Mouse (Mus musculus) CD8-positive naive resting alpha-beta T cell, adult 2 months (primary cell): ENCODE results near the gene Dab2ip.

Experiments used
- DNase-seq, 2 experiments: peaks; one replicate each; pipeline ENCODE4 v3.0.0; 2022; ENCODE audit warnings: low read depth in 2 of 2, low spot score in 2 of 2

The Dab2ip gene

DNA sequence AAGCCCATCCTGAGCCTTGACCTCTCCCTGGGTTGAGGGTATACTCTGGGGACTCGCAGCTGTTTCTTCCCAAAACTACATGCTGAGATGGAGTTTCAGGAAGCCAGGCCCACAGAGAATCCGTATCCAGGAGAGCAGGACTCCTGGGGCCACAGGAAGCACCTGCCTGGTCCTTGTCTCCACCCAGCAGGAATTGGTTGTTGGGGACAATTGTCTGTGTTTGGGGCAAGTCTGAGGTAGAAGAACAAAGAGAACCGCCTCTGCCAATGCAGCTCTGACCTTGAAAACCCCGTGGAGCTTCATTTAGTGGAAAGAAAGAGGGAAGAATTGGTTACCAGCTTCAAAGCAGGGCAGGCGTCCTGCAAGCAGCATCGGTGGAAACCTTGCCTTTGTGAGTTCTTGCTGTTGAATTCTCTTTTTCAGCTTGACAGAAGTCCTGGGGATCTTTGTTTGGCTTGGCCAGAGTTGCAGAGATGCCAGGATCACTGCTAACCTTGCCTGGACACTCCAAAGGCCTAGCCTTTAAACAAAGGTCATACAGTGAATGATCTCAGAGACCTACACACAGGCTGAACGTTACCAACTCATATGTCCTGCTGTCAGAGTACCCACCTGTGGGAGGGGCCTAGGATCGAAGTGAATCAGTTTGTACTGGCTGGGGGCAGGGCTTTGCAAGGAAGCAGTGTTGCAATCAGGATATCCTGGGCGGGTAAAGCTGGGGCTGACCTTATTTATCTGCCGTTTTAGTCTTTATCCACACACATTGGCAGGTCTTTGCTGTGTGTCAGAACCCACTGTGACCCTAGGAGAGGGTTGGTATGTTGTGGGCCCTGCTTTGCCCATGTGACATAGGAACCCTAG lies 122.0 kb downstream of the Dab2ip start:
- no peak for DNase-seq

DNA sequence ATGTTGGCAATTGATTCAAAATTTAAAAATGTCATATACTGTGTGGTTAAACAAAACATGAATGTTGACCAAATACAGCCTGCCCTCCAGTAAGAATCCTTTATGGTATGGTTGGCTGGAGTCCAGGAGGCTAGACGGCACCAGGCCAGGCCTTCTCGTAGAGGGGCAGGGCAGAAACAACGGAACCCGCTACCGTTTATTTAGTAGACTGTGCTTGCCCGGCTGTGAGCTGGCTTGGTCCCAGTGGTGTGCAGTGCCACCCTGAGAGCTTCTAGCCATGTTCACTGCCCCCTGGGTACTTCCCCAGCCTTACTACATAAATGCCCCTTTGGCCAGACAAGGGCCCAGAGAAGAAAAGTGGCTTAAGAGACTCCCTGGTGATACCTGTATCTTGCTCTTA lies 122.8 kb downstream of the Dab2ip start:
- DNase-seq = no peak

DNA sequence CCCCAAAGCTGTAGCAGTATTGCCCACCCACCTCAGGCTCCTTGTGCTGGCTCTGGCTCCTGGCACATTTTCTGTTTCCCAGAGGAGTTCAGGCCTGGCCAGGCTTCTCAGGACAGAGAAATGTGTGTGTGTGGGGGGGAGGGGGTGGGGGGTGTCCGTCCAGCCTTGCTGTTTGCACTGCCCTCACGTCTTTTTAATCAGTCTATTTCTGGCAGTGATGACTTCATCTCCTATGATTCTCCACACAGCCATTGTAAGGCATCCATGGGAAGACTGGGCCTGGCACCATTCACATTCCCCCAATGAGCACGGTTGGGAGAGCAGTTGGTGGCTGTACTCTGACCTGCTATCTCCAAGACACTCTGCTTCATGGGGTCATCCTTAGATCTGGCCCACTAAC lies 125.9 kb downstream of the Dab2ip start:
- no peak for DNase-seq

DNA sequence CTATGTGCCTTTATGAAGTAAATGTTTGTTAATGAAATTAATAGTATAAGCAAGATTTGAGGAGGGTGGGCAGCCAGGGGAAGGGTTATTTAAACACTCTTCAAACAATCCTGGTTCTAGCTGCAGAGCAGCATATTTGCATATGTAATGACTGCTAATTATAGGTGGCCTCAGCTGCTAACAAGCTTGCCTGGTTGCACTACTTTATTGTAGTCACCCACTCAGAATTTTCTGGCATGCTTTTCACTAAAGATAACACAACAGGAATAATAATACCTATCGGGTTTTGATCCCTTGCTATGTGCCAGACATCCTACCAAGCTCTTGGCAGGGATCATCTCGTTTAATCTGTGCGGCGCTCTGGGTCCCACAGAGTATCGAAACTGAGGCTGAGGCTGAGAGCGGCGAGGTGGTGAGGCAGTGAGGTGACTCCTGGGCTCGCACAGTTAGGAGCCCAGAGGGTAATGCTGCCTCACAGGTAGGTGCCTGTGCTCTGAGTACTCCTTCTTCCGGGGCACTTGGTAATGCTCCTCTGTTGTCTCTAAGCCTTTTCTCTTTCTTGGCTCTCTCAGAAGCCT lies 126.8 kb downstream of the Dab2ip start:
- no peak for DNase-seq

DNA sequence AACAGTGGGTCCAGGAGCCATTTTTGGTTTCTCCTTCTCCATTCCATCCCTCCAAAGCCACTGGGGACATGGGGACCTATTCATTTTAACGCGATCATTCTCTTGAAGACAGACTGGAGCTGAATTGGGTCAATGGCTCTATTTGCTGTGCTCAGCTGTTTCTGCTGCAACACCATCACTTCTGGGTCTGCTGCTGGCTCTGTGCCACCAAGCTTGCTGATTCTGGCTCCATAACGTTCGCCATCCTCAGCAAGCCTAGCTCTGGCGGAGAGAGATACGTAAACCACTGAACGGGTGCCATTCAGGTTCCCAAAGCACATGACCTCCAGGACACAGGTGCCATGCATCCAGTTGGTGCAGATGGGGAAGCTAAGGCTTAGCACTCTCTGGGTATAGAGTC lies 128.0 kb downstream of the Dab2ip start:
- no peak for DNase-seq

DNA sequence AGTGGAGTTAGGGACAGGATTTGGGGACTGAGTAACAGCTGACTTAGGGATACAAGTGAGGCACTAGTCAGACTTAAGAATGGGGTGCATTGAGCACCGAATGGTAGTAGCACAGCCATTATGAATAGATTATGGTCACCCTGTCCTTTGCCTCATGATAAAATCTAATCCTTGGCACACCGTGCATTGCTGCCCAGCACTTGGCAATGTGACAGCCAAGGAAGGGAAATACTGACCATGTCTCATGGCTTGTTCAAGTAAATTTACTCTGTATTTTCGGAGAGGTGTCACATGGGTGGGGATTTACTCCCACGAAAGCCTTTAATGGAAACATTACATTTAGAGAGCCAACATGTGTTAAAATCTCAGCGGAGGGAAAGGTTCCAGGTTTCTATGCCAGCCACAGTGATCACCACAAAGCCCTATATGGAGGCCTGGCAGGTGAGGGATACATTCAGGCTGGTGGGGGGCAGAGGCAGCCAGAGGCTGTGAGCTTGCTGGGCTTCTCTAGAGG lies 129.5 kb downstream of the Dab2ip start:
- no peak for DNase-seq

DNA sequence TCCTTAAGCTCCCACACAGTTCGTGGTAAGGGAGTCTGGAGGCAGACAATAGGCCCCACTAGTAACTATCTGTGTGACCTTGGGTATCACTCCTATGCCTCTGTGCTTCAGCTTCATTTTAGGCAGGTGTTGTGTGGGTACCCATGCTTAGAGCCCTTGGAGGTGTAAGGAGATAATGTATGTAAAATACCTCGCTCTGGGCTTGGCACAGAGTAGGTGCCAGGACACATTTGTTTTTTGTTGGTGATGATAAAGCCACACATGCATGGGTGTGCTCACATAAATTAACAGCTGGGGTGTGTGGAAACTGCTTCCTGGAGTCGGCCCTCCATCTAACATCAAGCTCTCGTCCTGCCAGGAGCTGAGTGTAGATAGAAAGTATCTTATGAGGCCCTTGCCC lies 130.1 kb downstream of the Dab2ip start:
- no peak for DNase-seq

DNA sequence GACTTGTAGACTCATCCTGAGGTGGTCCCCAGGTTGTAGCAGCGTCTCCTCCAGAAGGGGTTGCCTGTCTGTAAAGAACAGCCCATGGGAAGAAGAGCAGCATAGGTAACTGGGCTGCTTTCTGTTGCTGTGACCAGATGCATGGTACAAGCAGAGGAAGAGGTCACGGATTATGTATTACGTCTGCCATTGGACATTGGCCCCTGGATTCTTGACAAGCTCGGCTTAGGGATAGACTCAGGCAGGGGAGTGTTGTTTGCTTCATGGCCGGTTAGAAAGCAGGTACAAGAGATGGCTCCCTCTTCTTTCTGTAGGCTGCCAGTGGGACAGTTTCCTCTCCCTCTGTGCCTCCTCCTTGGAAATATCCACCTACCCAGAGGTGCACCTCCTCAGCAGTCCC lies 130.5 kb downstream of the Dab2ip start:
- DNase-seq = no peak

DNA sequence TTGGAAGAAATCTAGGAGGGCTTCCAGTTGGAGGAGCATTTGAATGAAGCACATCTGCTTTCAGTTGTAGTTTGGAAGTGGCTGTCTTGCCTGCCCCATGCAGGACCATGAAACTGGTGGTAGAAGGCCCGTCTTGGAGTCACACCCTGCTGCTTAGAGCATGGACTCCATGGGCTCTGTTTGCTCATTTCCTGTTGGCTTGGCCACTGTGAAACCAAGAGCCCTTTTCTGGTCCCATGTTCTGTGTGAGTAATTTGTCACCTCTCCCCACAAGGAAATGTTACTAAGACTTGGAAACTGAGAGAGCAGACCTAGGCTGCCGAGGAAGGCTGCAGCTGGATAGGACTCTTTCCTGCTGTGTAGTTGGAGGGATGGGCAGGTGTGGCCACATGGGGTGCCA lies 131.8 kb downstream of the Dab2ip start:
- no peak for DNase-seq

DNA sequence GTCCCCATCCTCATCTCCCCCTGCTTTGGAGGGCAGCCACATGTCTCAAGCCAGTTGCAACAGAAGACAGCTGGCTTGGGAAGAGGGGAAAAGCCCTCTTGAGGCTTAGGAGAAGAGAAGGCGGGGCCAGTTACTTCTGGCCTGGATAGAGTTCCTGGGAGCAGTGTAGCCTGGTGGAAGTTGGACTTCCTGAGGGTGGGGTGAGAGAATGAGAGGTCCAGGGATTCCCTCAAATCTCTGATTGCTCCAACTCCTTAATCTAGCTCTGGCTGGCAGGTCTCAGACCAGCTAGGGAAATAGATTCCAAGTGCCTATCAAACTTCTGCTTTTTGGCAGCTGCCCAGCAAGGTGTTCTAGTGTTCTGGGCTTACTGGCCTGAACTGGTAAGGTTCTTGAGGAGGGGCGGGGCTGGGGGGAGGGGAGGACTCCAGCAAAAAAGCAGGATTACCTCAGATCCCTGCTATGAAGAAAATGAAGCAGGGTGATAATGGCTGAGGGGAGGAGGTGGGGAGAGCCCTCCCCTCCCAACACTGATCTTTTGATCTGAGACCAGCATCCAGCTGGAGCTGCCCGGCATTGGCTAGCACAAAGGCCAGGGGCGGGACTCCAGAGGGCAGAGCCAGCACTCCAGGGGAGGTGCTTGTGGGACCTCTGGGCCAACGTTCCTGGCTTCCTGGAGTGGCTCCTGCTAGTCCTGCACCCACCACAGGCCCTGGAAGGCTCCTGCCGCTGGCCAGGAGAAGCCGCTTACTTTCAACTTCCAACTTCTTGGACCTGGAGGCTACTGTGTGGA lies 133.4 kb downstream of the Dab2ip start:
- DNase-seq = no peak

DNA sequence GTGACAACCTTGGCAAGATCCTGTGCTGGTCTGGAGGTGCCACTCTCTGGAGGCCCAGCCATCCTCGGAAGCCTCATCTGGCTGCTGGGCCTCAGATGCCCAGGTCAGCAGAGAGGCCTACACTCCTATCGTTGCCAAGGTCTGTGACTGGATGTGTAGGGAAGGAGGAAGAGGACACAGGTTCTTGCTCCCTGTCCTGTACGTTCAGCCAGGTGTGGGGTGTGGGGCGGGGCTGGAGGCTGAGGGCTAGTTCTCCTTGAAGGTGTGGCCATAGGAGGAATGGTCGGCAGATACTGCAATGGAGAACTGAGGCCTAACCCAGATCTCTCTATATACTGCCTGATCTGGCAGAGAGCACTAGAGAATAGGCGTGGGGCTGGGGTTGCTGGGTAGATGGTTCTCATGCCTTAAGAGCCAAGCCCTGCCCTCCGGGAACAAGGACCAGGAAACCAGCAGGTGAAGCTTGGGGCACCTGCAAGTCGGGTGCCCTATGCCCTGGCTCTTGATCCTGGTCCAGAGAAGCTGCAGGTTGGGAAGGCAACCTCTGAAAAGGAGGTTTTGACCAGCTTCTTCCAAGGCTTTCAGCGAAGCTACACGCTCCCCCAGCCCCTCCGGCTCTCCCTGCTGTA lies 134.3 kb downstream of the Dab2ip start:
- no peak for DNase-seq

DNA sequence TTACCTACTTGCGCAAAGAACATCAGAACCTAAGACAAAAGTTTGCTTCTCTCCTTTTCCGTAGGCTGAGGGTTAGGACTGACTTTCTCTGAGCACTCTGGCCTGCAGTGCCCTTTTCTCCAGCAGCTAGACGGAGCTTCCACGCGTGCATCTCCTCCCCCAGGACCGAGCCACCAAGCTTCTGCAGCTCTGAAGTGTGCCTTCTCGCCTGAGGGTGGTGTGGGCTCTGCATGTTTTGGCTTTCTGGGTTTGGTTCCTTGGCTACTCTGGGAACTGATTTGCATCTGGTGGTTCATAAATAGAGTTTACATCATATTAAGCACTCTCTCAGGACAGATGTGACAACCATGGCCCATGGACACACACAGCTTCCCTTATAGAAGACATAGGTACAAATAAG lies 135.0 kb downstream of the Dab2ip start:
- no peak for DNase-seq

DNA sequence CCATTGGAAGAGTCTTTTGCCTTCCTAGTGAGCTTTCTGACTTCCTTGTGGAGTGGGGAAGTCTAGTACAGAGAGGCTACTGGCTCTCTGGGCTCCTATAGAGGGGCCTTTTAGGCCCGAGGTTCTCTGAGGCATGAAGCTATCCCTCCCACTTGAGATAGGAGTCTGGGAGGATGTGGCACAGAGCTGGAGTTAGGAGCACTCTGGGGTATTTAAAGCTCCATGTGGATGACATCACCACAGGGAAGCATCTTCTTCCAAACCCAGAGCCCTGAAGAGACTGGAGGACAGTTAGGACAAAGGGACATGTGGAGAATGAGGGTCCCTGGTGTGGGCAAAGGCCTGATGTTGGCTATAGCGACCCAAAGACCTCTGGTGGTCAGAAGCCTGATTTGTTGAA lies 136.0 kb downstream of the Dab2ip start:
- DNase-seq = no peak

DNA sequence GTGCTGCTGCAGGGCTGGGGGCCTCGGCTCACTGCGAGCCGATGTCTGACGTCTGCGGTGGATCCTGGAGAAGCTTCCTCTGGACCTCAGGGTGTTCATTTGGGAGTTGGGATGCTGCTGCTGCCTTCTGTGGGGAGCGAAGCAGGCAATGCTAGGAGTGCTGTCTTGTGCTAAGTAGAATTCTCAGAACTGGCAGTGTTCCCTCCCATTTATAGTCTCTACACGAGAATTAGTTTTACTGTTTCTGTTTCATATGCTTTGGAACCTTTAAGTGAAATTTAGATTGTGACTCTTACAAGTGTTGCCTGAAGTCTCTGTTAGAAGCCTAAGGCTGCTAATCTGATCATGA lies 138.1 kb downstream of the Dab2ip start:
- DNase-seq = no peak

DNA sequence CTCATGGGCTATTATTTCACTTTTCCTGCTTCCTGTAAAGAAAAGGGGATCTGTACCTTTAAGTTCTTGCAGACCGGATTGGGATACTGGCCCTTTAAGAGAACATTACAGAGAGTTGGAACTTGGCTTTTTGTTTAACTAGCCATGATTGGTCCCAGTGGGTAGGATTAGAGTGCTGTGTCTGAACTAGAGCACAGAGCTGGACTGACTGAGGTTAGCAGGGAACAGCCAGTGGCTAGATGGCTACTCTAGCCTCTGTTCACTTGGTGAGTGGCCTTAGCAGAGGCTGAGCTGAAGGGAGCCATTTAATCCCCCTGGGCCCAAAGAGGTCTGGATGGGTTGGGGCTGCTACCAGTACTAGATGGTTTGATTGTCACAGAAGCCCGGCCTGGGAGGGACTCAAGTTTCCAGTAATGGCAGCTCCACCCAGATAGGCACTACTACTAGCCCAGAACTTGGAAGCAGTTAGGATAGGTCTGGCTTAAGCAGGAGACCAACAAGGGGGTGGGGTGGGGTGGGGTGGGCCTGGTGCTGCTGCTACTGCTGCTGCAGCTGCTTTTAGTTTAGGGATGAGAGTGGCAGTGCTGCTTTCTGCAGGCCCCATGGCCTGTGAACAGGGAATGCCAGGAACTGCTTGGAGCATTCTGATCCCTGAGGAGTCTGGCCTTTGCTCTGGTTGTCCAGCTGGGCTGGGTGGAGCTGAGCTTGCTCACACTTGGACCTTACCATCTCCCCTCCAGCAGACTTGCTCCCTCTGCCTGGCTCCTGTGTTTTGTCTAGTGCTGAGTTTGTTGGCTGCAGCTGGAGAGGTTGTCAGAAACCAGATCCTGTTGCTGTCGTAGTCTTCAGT lies 138.7 kb downstream of the Dab2ip start:
- no peak for DNase-seq

DNA sequence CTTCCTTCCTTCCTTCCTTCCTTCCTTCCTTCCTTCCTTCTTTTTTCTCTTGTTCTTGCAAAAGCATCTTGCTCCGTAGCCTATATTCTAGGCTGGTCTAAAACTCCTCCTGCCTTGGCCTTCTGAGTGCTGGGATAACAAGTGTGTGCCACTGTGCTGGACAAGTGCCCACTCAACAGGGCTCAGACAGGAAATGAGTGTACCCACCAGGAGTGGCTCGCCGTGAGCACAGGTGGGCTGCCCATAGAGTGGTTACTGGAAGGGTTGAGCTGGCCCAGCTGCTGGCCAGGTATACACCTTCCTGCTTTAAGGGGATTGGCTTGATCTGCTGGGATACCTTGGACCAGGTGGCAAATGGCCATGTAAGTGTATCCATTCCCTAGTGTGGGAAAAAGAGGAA lies 139.7 kb downstream of the Dab2ip start:
- no peak for DNase-seq

DNA sequence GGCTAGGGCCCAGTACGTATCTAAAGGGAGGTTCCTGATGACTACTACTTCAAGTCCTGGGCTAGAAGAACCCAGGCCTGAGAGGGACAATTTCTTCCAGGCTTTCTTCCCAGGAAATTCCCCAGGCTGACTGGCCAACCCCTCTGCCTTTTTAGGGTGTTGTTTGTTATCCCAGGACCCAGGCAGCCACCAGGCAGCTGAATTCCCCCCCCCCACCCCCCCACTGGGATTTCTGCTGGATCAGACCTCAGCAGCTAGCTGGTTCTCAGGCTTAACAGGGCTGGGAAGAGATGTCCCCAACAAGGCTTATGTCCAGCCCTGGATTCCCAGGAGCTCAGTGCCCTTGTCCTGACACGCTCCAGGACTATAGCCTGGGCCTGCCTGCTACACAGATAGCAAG lies 142.9 kb downstream of the Dab2ip start:
- no peak for DNase-seq

DNA sequence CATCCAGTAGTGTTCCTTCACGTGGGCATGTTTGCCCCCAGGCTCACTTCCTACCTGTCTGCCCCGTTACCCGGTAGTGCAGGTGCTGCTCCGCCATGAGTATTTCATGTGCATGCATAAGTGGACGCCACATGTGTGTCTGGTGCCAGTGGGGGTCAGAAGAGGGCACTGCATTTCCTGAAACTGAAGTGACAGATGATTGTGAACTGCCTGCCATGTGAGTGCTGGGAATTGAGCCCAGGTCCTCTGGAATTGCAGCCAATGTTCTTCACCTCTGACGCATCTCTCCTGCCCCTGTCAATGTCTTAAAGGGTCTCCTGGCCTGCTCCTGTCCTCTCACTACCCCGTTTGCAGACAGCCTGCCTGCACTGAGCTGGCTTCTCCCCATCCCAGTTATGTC lies 143.9 kb downstream of the Dab2ip start:
- no peak for DNase-seq

DNA sequence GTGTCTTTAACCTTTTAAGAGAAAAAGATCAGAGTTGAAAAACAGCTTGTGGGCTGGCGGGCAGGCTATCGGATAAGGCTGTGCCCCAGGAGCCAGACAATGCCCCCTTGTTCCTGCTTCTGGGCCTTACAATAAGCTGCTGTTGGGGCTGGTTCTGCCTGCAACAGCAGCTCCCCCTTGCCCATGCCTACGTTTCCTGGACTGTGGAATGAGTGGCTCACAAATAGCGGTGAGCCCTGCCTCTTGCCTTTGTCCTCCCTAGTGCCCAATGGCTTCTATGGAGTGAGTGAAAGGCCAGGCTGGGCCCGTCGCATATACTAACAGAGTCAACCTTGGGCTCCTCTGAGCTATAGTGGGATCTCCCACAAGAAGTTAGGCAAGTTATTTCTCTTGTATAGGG lies 144.5 kb downstream of the Dab2ip start:
- DNase-seq = no peak

DNA sequence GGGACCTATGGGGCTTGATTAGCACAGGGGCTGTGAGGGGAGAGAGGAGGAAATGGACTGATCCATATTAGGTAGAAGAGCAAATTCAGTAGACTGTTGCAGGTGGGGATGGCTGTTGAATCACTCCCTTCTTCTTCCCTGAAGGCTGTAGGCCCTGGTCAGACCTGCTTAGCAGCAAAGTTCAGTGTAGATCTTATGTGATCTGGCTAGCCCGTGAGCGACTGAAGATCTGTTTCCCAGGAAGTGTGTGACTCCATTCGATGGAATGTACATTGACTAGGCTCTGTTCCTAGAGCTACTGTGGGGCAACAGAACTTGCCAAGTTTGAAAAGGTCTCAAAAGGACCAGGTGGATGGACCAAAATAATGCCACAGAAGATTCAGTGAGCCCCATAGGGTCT lies 145.2 kb downstream of the Dab2ip start:
- DNase-seq = no peak

DNA sequence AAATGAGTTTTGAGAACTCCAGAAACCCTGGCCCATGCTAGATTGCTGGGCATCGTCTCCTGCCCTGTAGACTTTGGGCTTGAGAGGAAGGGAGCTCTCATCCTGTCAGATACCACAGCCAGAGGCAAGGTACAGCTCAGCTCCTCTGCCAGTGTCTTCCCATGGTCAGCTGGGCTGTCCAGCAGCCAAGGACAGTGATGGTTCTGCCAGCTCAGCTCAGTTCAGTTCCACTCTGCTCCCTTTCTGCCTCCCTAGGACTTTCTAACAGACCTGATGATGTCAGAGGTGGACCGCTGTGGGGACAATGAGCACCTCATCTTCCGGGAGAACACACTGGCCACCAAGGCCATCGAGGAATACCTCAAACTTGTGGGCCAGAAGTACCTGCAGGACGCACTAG lies 154.5 kb downstream of the Dab2ip start:
- DNase-seq = no peak
